Mouse (Mus musculus) testis, adult 2 months (tissue): Measurements from ENCODE around the gene Kcnj15.

Experiments
- CTCF ChIP-seq: fragments of 200-500 bp; IDR thresholded peaks from 2 replicates; pipeline ENCODE4 v1.5.1; 2012; ENCODE audit warnings: low read depth, mild to moderate bottlenecking, inconsistent platforms, low read length, moderate library complexity; ENCODE audit not compliant: control insufficient read depth, insufficient read depth, insufficient replicate concordance
- POLR2A ChIP-seq: fragments of 200-500 bp; IDR thresholded peaks from 2 replicates; pipeline ENCODE4 v1.6.1; 2012; ENCODE audit warnings: low read depth, mild to moderate bottlenecking, inconsistent platforms, low read length, moderate library complexity; ENCODE audit not compliant: control insufficient read depth

GRCm38 (mm10) chr16:95342030-95342429 is 84.7 kb downstream of the Kcnj15 start:
- TF ChIP-seq CTCF (no peak), POLR2A (no peak)
